Mouse (Mus musculus) frontal cortex, adult (tissue): ENCODE results near the gene Mcf2l.

Source experiments
- ATAC-seq: cut with Nextera tagmentation; 2 replicates; pipeline ENCODE4 v1.9.2; 2017; ENCODE audit warnings: mild to moderate bottlenecking, moderate library complexity, mixed read lengths; ENCODE audit not compliant: low TSS enrichment

The Mcf2l gene

GRCm38 (mm10) chr8:12912011-12912410 is 38.4 kb downstream of the Mcf2l start:
- ATAC-seq, result no peak

- peak; percentile 24 for ATAC-seq
Measured at GRCm38 (mm10) chr8:12915187-12916006, 41.8 kb downstream of the Mcf2l start.

DNA sequence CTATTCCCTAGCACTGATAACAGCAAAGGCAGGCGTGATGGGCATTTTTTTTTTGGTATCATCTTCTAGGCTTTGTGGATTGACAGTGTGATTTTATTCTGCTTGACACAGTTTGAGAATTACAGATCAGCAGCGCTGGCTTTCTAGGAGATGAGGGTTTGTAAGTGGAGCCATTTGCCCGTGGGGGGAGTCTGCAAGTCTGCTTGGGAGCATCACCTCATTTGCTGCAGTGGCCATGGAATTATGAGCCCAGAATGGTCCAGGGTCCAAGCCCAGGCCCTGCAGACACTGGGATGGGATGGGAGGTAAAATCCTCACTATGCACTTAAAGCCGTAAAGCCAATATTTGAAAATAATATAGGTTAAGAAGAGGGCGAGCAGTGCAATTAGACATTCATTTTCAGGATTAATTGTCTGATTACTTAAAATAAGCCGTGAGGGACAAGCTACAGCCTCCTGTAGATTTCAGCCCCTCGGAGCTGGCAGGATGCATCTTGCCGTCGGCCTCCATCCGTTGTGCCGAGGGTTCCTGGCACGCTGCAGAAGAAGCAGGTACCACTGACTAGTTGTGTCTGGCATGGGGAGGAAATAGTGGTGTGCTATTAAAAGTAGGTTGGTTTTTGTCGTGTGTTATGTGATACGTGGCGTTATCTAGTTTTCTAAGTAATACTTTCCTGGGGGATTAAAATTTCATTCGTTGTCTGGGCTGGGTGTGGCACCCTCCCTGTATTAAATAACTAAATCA is 42.7 kb downstream of the Mcf2l start:
- ATAC-seq, result peak; percentile 6; the same call in 1 of the 2 replicates

- ATAC-seq, result no peak
Measured at GRCm38 (mm10) chr8:12917029-12917428, 43.4 kb downstream of the Mcf2l start.

- ATAC-seq, result no peak
Measured at GRCm38 (mm10) chr8:12917831-12918230, 44.2 kb downstream of the Mcf2l start.

DNA sequence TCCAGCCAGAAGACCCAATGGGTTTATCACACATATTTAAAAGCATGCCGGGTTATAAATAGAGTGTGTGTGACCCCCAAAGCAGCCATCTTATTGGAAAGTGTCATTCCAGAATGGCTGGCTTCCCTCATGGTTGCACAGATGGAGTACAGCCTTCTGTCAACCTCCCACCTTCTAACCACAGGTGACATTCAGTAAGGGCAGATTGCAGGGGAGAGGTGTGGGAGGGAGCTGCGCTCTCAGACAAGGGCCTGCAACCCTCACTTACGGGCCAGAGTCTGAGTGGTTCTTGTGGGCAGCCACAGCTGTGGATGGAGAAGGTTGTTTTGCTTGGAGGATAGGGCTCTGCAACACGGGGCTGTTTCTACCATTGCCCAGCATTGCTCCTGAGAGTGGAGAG is 47.0 kb downstream of the Mcf2l start:
- ATAC-seq, result no peak

GRCm38 (mm10) chr8:12925051-12925450 is 51.4 kb downstream of the Mcf2l start:
- ATAC-seq, result no peak

GRCm38 (mm10) chr8:12925941-12926381 is 52.4 kb downstream of the Mcf2l start:
- ATAC-seq, result peak; percentile 47; the same call in 1 of the 2 replicates

- peak; percentile 29; the same call in 1 of the 2 replicates for ATAC-seq
Measured at GRCm38 (mm10) chr8:12927204-12927983, 53.8 kb downstream of the Mcf2l start.

DNA sequence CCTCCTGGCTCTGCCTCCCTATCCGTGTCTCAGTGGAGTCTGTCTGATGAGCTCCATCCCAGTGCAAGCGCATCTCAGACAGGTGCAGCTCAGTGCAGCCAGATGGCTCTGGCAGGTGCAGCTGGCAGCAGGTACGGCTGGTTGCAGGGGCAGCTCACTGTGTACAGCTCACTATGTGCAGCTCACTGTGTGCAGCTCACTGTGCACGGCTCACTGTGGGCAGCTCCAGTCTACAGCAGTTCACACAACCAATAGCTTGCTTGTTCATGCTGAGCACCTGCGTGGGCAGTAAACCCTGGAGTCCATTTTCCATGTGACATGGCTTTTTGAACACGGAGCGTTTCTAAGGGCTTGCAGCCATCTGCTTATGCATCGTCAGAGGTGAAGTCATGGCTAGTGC is 54.4 kb downstream of the Mcf2l start:
- peak; percentile 45 for ATAC-seq

DNA sequence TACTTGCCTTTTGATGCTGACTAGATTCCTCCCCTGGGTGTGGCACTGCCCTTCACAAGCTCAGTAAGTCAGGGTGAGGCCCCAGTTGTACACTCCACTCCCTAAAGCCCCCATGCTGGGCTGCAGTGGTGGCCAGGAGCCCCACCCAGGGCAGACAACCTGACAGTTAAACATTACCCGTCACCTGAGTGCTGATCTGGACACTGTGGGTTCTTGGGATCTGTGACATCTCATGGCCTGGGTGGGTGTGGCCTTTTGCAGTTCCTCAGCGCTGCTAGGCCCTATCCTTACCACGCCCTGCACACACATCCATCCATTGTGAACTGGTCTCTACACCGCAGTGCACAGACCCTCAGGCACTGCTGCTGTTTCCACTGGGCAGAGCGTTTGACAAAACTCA is 55.3 kb downstream of the Mcf2l start:
- no peak for ATAC-seq

DNA sequence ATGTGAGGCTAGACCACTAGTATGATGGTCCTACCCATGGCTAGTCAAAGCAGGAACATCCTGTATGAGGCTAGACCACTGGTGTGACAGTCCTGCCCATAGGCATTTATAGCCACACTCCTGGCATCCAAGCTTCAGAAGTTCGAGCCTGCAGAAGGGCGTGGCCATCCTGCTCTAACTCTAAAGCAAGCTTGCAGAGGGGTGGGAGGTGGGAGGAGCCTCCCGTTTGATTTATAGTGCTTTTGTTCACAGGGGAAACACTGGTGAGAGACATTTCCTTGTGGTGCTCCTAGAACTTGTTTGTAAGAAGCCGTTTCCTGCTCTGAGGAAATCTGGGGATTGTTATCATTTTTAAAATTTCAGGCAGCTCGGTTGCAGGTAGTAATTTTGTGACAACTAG is 56.7 kb downstream of the Mcf2l start:
- no peak for ATAC-seq

- ATAC-seq, result no peak
Measured at GRCm38 (mm10) chr8:12931426-12931825, 57.8 kb downstream of the Mcf2l start.

DNA sequence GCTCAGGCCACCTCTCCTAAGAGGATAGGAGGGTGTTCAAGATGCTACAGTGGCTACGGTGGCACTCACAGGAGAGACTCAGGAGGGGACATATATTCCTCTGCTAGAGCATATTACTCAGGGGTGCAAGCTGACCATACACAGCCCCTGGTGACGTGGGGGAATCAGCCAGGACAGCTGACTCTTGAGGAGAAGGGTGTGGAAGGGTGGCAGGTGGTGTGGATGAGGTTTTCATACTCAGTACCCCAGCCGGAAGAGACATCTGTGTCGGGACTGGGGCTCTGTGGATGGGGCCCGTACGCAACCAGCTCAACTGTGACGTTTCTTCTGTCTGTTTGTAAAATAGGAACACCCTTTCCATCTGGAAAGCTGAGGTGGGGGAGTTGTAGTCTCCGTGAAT is 58.9 kb downstream of the Mcf2l start:
- ATAC-seq, result no peak

- no peak for ATAC-seq
Measured at GRCm38 (mm10) chr8:12933765-12934164, 60.2 kb downstream of the Mcf2l start.

GRCm38 (mm10) chr8:12934453-12935043 is 60.9 kb downstream of the Mcf2l start:
- no peak for ATAC-seq

DNA sequence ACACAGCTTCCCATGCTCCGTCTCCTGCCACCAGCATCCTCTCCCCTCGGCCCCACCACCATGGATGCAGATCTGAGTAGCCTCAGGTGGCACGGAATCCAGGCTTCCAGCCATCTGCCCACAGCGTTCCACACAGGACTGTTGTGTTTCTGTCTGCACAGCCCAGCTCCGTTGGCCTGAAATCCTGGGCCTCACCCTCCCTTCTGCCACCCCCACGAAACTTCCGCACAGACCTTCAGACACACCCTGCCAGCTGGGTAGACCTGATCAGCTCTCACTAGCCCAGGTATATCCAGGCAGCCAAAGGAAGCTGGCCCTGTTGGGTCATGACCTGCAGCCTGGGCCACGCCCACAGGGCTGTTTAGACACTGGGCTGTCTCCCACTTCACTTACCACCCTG is 66.9 kb downstream of the Mcf2l start:
- ATAC-seq, result peak; percentile 53

DNA sequence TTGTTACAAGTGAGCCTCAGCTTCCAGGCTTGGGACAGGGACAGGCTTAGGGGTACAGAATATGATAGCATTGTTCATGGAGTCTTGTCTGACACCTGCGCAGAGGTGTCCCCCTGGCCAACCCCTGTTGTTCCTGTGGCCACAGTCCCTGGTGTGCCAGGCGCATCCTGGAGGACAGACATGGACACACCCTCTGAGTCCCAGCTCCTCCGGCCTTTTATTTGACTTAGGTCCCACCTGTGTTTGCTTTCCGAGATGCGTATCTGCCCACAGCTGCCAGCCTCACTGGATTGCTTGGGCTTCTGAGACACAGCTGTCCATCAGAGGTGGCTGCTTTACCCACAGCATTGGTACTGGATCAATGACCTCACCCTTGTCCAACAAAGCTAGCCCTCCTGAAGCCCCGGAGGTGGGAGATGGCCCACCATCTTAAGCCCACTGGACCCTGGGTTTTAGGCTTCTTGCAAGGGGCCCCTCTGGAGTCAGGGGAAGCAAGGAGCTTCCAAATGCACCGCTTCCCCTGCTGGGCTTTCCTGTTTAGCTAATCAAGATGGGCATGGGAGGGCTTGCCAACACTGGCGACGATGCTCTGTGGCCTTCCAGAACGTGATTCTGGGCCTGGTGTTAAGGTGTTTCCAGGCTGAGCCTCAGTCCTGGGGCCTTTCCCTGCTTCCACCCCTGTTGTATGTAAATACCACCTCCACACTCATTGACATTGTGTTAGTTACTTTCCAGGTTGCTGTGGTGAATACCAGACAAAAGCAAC is 67.7 kb downstream of the Mcf2l start:
- ATAC-seq, result no peak

DNA sequence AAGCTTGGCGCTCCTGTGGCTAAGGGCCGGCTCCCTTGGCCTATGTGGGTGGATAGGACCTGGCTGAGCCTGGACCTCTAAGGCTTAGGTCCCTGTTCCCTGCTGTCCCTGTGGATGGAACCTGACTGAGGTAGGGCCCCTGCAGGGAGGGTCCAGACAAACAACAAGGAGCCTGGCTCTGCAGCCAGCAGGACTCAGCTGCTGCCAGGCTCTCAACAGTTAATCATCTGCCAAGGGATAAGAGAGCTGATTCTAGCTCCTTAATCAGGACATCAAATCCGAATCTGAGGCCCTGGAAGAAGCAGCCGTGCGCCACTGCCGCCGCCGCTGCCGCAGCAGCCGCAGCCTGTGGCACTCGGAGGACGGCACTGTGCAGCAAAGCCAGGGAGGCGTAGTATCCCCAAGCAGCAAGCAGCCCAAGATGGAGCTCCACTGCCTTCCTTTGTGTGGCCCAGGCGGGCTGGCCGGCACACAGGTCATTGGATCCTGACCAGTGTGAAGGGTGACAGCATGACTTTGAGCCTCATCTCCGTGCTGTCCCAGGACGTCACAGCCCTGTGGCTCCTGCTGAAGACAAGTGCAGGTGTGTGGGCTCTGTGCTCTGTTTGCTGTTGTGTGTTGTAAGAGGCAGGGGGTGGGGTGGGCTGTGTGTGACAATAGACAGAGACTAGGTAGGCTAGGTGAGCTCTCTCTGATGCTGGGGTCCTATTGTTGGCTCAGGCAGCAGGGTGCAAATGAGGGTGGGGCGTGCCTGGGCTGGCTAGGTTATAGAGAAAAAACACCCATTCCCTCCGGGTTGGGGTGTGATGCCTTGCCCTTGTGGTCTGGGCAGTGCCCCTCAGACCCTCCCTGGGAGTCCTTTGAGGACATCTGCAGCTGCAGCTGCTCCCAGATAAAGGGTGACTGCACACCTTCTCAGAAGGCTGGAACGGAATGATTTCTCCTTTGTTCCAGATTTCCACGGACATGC is 74.3 kb downstream of the Mcf2l start:
- ATAC-seq, result peak; percentile 68

GRCm38 (mm10) chr8:12948574-12948961 is 75.0 kb downstream of the Mcf2l start:
- ATAC-seq, result peak; percentile 15; the same call in 1 of the 2 replicates
